Mouse (Mus musculus) liver, postnatal 0 days (tissue): ENCODE results near the gene Rad50.

Source experiments
- CTCF ChIP-seq: sonication (generic); IDR thresholded peaks from 2 replicates; pipeline ENCODE4 v1.5.1; 2016; ENCODE audit warnings: antibody characterized with exemption, low read depth
- EP300 ChIP-seq: IDR thresholded peaks from 2 replicates; pipeline ENCODE4 v1.6.1; 2016; ENCODE audit warnings: antibody characterized with exemption, low read depth, mild to moderate bottlenecking

GRCm38 (mm10) chr11:53691979-53692378, 15.1 kb downstream of the Rad50 start:
- TF ChIP-seq CTCF = no peak
- TF ChIP-seq EP300 = no peak
